ENCODE assay signal across 10 mouse cellular contexts in genomic region chr11:113777878-113778464, GRCm38 (mm10). TPM values are rescaled to one million over a fixed set of nuclear protein-coding genes. Genes with fewer than 3 reads are reported as not detected.
DNase-seq lines count a peak whose midpoint lies in the region; ATAC-seq and TF ChIP-seq lines count a peak whose summit lies in the region.
"Had no signal": no experiment of that assay in that cellular context is flagged by ENCODE, and none has a peak within 500 bp of the region (broad histone marks: within the 10 kb centered on the region; RNA-seq: fewer than 3 reads in every experiment).

No protein-coding gene starts in this region.

- no peak for TF ChIP-seq POLR2A in bone marrow macrophage, adult 2 months (IDR thresholded peaks at IDR 0.05; ENCODE audit: borderline replicate concordance, low read depth, low read length)

- H3K4me1 ChIP-seq in kidney, embryonic 15.5 days = peaks cover 54% of the 10 kb centered on the region
- H3K4me1 ChIP-seq in bone marrow macrophage, adult 2 months (ENCODE audit: control insufficient read depth, insufficient read depth, low read length) = peaks cover 31% of the 10 kb centered on the region
- H3K4me1 ChIP-seq in heart, embryonic 13.5 days = peaks cover 44% of the 10 kb centered on the region
- H3K4me1 ChIP-seq in megakaryocyte, embryonic 14.5 days = peaks cover 35% of the 10 kb centered on the region
- H3K4me1 ChIP-seq in midbrain, embryonic 14.5 days (ENCODE audit: control insufficient read depth, insufficient read depth, low read length) = peaks cover 5% of the 10 kb centered on the region; the same call in 1 of the 2 replicates

- no peak for ATAC-seq in kidney, embryonic 15.5 days (replicated peaks; ENCODE audit: low FRiP score)
- no peak for ATAC-seq in heart, embryonic 13.5 days (ENCODE audit: extremely low read depth, insufficient number of reproducible peaks, low FRiP score, low TSS enrichment)
- ATAC-seq in midbrain, embryonic 14.5 days (ENCODE audit: low FRiP score, low TSS enrichment) = no peak

- no peaks in the 10 kb centered on the region for H3K36me3 ChIP-seq in kidney, embryonic 15.5 days
- H3K36me3 ChIP-seq in heart, embryonic 13.5 days = no peaks in the 10 kb centered on the region
- no peaks in the 10 kb centered on the region for H3K36me3 ChIP-seq in megakaryocyte, embryonic 14.5 days (replicated peaks; ENCODE audit: low read length)
- 0 out of 2 replicates have a peak, but pooled peaks cover 5% of the 10 kb centered on the region for H3K36me3 ChIP-seq in midbrain, embryonic 14.5 days (ENCODE audit: control insufficient read depth, insufficient read depth, low read length)
- H3K36me3 ChIP-seq: neural tube, embryonic 13.5 days had no signal

- DNase-seq in kidney, postnatal 10 days = no peak
- DNase-seq in T-cell, adult 2 months (ENCODE audit: low spot score) = no peak
- no peak for DNase-seq in cerebellum, postnatal 10 days
- DNase-seq in midbrain, embryonic 14.5 days = no peak
- DNase-seq: kidney, postnatal 25 days had no signal

- H3K9ac ChIP-seq in kidney, embryonic 15.5 days = no peak overlapping the region
- H3K9ac ChIP-seq in heart, embryonic 13.5 days = 0 out of 2 replicates have a peak overlapping the region, but pooled peaks have one; percentile 40
- no peak overlapping the region for H3K9ac ChIP-seq in midbrain, embryonic 14.5 days (replicated peaks; ENCODE audit: low read length)
- H3K9ac ChIP-seq: neural tube, embryonic 13.5 days had no signal

- H3K9me3 ChIP-seq in kidney, embryonic 15.5 days (replicated peaks) = no peaks in the 10 kb centered on the region
- H3K9me3 ChIP-seq in heart, embryonic 13.5 days = no peaks in the 10 kb centered on the region
- H3K9me3 ChIP-seq in megakaryocyte, embryonic 14.5 days = no peaks in the 10 kb centered on the region
- no peaks in the 10 kb centered on the region for H3K9me3 ChIP-seq in midbrain, embryonic 14.5 days (ENCODE audit: control insufficient read depth, low read length)
- H3K9me3 ChIP-seq: neural tube, embryonic 13.5 days had no signal

- peak overlapping the region; percentile 34; the same call in 1 of the 2 replicates for H3K4me2 ChIP-seq in kidney, embryonic 15.5 days
- H3K4me2 ChIP-seq in heart, embryonic 13.5 days = peak overlapping the region; percentile 22; the same call in 1 of the 2 replicates
- H3K4me2 ChIP-seq in midbrain, embryonic 14.5 days (ENCODE audit: low read length) = no peak overlapping the region
- H3K4me2 ChIP-seq: neural tube, embryonic 13.5 days had no signal

- H3K27ac ChIP-seq in kidney, embryonic 15.5 days = peak overlapping the region; percentile 81
- peak overlapping the region; percentile 71 for H3K27ac ChIP-seq in bone marrow macrophage, adult 2 months (ENCODE audit: insufficient read depth, low read depth, low read length)
- no peak overlapping the region for H3K27ac ChIP-seq in heart, embryonic 13.5 days (replicated peaks)
- H3K27ac ChIP-seq in midbrain, embryonic 14.5 days (replicated peaks; ENCODE audit: low read depth, low read length) = no peak overlapping the region
- H3K27ac ChIP-seq: neural tube, embryonic 13.5 days had no signal

- 38% methylated on average over 8 of the region's 8 CpGs for WGBS in kidney, embryonic 15.5 days
- WGBS in heart, embryonic 13.5 days = 57% methylated on average over 8 of the region's 8 CpGs
- WGBS in midbrain, embryonic 14.5 days = 62% methylated on average over 8 of the region's 8 CpGs

- H3K4me3 ChIP-seq in kidney, embryonic 15.5 days (replicated peaks) = no peak overlapping the region
- H3K4me3 ChIP-seq in bone marrow macrophage, adult 2 months (ENCODE audit: insufficient read depth, low read length) = no peak overlapping the region
- no peak overlapping the region for H3K4me3 ChIP-seq in heart, embryonic 13.5 days
- peak overlapping the region; percentile 76 for H3K4me3 ChIP-seq in megakaryocyte, embryonic 14.5 days (replicated peaks)
- H3K4me3 ChIP-seq in midbrain, embryonic 14.5 days (replicated peaks; ENCODE audit: low read depth, low read length) = no peak overlapping the region
- H3K4me3 ChIP-seq: neural tube, embryonic 13.5 days had no signal

- TF ChIP-seq CTCF in bone marrow macrophage, adult 2 months (IDR thresholded peaks at IDR 0.05; ENCODE audit: low read depth, low read length) = no peak

- no peaks in the 10 kb centered on the region for H3K27me3 ChIP-seq in kidney, embryonic 15.5 days
- H3K27me3 ChIP-seq in heart, embryonic 13.5 days (replicated peaks) = no peaks in the 10 kb centered on the region
- peaks cover 26% of the 10 kb centered on the region for H3K27me3 ChIP-seq in megakaryocyte, embryonic 14.5 days (replicated peaks)
- H3K27me3 ChIP-seq in midbrain, embryonic 14.5 days (ENCODE audit: control insufficient read depth, insufficient read depth, low read length) = no peaks in the 10 kb centered on the region
- H3K27me3 ChIP-seq: neural tube, embryonic 13.5 days had no signal

RNA-seq across cellular contexts. Expression of gene Cdc42ep4, which starts 26.3 kb away (rescaled TPM):
- 63.7 and 66.7 TPM in 2 replicates for polyA plus RNA-seq in kidney, embryonic 15.5 days (2015; fragmentation: Nextera tagmentation; extraction: Ambion mirVana)
- 18.3 and 20.9 TPM in 2 replicates for polyA plus RNA-seq in bone marrow macrophage, adult 2 months (2012; ENCODE audit: insufficient read depth, insufficient read length, missing spikeins)
- polyA plus RNA-seq in heart, embryonic 13.5 days (2015; fragmentation: Nextera tagmentation; extraction: Ambion mirVana) = 24.0 and 26.1 TPM in 2 replicates
- polyA plus RNA-seq in megakaryocyte, embryonic 14.5 days (2012; ENCODE audit: insufficient read depth, low replicate concordance) = 2.9 and 9.4 TPM in 2 replicates
- polyA plus RNA-seq in midbrain, embryonic 14.5 days (2014; fragmentation: Nextera tagmentation; extraction: Ambion mirVana) = 45.4 and 49.5 TPM in 2 replicates

Comparison
In these comparisons a context has a peak if more than half of its experiments do, and no peak if none do; other contexts are left out.
1. H3K27ac ChIP-seq: peak in kidney, embryonic 15.5 days (single experiment) and bone marrow macrophage, adult 2 months (single experiment); none in heart, embryonic 13.5 days (single experiment) and midbrain, embryonic 14.5 days (single experiment).